Mouse (Mus musculus): ENCODE data around the gene Xkrx. TPM values are rescaled to one million over a fixed set of nuclear protein-coding genes. Genes with fewer than 3 reads are reported as not detected.

Gene Xkrx
- polyA plus RNA-seq, 1 experiment from 2014 or later: 0.48 TPM

DNA sequence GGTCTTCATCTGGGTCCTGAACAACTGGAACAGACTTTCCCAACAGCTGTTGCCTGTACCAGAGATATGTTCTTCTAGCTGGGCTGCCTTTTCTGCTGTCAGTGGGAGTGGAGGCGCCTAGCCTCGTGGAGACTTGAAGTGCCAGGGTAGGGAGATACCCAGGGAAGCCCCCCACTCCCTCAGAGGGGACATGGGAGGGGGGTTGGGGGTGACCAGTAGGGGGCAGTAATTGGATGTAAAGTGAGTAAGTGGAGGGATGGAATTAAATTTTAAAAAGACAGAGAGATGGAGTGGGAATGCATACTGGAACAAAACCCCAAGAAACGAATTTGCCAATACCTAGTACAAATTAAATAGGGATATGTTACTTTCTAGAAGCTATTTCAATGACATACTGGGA lies 28.1 kb downstream of the Xkrx start:
- ATAC-seq (no peak), DNase-seq (ENCODE audit: low spot score) (no peak)
- TF ChIP-seq CTCF (IDR thresholded peaks at IDR 0.05): peak; percentile 18; the same call in 1 of the 2 replicates
- no peak for TF ChIP-seq EP300 (IDR thresholded peaks at IDR 0.05)
- Histone ChIP-seq H3K4me1 (ENCODE audit: insufficient read depth, low read depth, low read length) (no peaks in the 10 kb centered on the region), H3K4me3 (ENCODE audit: low read depth, low read length) (no peak overlapping the region), H3K27me3 (replicated peaks; ENCODE audit: insufficient read depth, low read length) (no peaks in the 10 kb centered on the region), H3K36me3 (ENCODE audit: insufficient read depth, low read length) (no peaks in the 10 kb centered on the region), H3K4me2 (replicated peaks; ENCODE audit: low read depth, low read length) (no peak overlapping the region), H3K27ac (ENCODE audit: low read length) (no peak overlapping the region), H3K9me3 (ENCODE audit: low read length) (no peaks in the 10 kb centered on the region), H3K9ac (replicated peaks; ENCODE audit: low read depth) (no peak overlapping the region)
- WGBS: 48% methylated on average over 3 of the region's 3 CpGs

DNA sequence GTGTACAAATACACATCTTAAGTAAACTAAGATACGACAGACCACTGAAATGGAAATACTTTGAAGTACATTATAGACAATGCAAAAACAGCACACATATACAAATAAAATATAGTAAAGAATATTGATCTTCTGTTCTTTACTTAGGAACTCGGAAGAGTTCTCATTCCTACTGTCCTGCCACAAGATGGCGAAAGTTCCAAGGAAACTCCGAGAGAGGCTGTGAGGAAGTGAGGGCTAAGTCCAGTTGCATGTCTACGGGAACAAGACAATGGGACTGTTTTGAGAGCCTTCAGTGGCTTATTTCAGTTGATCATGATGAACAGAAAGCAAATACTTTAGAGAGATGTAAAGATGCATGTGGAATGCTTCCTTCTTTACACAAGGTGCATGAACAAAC lies 29.6 kb downstream of the Xkrx start:
- H3K27me3 ChIP-seq (replicated peaks; ENCODE audit: insufficient read depth, low read length): no peaks in the 10 kb centered on the region
- DNase-seq (ENCODE audit: low spot score): peak; percentile 48
- ATAC-seq: no peak
- H3K4me1 ChIP-seq (ENCODE audit: insufficient read depth, low read depth, low read length): no peaks in the 10 kb centered on the region
- no peak overlapping the region for H3K4me2 ChIP-seq (replicated peaks; ENCODE audit: low read depth, low read length)
- TF ChIP-seq EP300 (IDR thresholded peaks at IDR 0.05): no peak
- TF ChIP-seq CTCF (IDR thresholded peaks at IDR 0.05): peak; percentile 64
- H3K9me3 ChIP-seq (ENCODE audit: low read length): no peaks in the 10 kb centered on the region
- H3K9ac ChIP-seq (replicated peaks; ENCODE audit: low read depth): no peak overlapping the region
- H3K4me3 ChIP-seq (ENCODE audit: low read depth, low read length): no peak overlapping the region
- WGBS: 20% methylated on average over 5 of the region's 5 CpGs
- no peak overlapping the region for H3K27ac ChIP-seq (ENCODE audit: low read length)
- H3K36me3 ChIP-seq (ENCODE audit: insufficient read depth, low read length): no peaks in the 10 kb centered on the region

DNA sequence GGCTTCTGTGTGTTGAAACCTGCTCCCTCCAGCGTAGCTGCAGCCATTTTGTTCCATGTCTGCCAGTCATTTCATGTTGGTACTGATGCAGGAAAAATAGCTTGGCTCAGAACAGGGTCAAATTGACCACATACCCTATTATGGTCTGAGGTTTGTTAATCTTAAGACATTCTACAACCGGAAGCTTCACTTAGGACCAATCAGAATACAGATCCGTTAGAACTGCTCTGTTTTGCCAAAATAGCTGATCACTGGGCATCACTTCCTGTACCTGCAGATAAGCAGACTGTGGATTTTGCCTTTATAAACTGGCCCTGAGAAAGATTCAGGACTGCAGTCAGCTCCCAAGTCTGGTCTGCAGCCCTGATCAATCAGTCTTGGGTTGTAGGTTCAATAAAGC lies 33.3 kb downstream of the Xkrx start:
- H3K9me3 ChIP-seq (ENCODE audit: low read length): no peaks in the 10 kb centered on the region
- no peak overlapping the region for H3K4me3 ChIP-seq (ENCODE audit: low read depth, low read length)
- ATAC-seq (no peak), DNase-seq (ENCODE audit: low spot score) (no peak)
- no peaks in the 10 kb centered on the region for H3K36me3 ChIP-seq (ENCODE audit: insufficient read depth, low read length)
- no peaks in the 10 kb centered on the region for H3K4me1 ChIP-seq (ENCODE audit: insufficient read depth, low read depth, low read length)
- no peak overlapping the region for H3K4me2 ChIP-seq (replicated peaks; ENCODE audit: low read depth, low read length)
- no peak overlapping the region for H3K9ac ChIP-seq (replicated peaks; ENCODE audit: low read depth)
- WGBS: 71% methylated on average over 3 of the region's 3 CpGs
- H3K27ac ChIP-seq (ENCODE audit: low read length): no peak overlapping the region
- no peak for TF ChIP-seq CTCF (IDR thresholded peaks at IDR 0.05)
- no peak for TF ChIP-seq EP300 (IDR thresholded peaks at IDR 0.05)
- no peaks in the 10 kb centered on the region for H3K27me3 ChIP-seq (replicated peaks; ENCODE audit: insufficient read depth, low read length)

DNA sequence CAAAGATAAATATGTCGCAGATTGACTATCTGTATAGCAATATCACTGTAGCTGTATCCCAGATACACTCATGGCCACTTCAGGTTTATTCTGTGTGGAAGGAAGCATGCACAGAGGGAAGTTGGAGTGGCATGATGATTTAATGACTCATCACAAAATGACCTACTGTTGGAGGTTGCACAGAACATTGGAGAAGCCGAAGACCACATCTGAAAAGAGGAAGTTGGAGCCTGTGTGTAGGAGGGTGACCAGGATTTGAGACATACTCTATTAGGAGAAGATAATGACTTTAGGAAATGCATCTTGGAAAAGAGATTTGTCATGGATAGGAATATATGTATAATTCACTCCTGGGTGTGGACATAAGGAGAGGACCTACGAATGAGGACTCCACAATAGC lies 45.5 kb downstream of the Xkrx start:
- no peaks in the 10 kb centered on the region for H3K36me3 ChIP-seq (ENCODE audit: insufficient read depth, low read length)
- H3K9me3 ChIP-seq (ENCODE audit: low read length): no peaks in the 10 kb centered on the region
- no peak for TF ChIP-seq EP300 (IDR thresholded peaks at IDR 0.05)
- 60% methylated on average over 3 of the region's 3 CpGs for WGBS
- H3K4me3 ChIP-seq (ENCODE audit: low read depth, low read length): no peak overlapping the region
- DNase-seq (ENCODE audit: low spot score) (no peak), ATAC-seq (no peak)
- no peaks in the 10 kb centered on the region for H3K27me3 ChIP-seq (replicated peaks; ENCODE audit: insufficient read depth, low read length)
- no peak overlapping the region for H3K9ac ChIP-seq (replicated peaks; ENCODE audit: low read depth)
- H3K4me1 ChIP-seq (ENCODE audit: insufficient read depth, low read depth, low read length): no peaks in the 10 kb centered on the region
- H3K27ac ChIP-seq (ENCODE audit: low read length): no peak overlapping the region
- no peak overlapping the region for H3K4me2 ChIP-seq (replicated peaks; ENCODE audit: low read depth, low read length)

DNA sequence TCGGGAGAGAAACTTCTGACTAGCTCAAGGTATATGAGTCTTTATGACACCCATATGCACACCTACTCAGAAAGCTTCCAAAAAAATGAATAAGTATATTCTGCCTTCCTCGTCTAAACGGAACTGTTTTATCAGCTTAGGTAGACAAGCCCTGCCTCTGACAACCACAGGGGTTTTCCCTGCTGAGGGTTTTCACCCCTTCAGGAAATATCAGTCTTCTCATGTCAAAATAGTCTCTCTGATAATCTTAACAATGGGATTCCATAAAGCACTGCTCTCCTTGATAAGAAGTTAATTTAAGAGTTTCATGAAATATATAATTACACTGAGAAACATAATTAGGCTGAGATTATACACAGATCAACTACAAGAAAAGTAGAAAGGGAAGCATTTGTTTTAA lies 50.1 kb downstream of the Xkrx start:
- ATAC-seq: no peak
- Histone ChIP-seq H3K27ac (ENCODE audit: low read length) (no peak overlapping the region), H3K4me3 (ENCODE audit: low read depth, low read length) (no peak overlapping the region), H3K4me2 (replicated peaks; ENCODE audit: low read depth, low read length) (no peak overlapping the region), H3K9me3 (ENCODE audit: low read length) (no peaks in the 10 kb centered on the region), H3K36me3 (ENCODE audit: insufficient read depth, low read length) (no peaks in the 10 kb centered on the region), H3K27me3 (replicated peaks; ENCODE audit: insufficient read depth, low read length) (no peaks in the 10 kb centered on the region), H3K4me1 (ENCODE audit: insufficient read depth, low read depth, low read length) (no peaks in the 10 kb centered on the region), H3K9ac (replicated peaks; ENCODE audit: low read depth) (no peak overlapping the region)
- 55% methylated on average over 3 of the region's 3 CpGs for WGBS
- TF ChIP-seq EP300 (IDR thresholded peaks at IDR 0.05) (no peak), CTCF (IDR thresholded peaks at IDR 0.05) (no peak)
- DNase-seq (ENCODE audit: low spot score): no peak

DNA sequence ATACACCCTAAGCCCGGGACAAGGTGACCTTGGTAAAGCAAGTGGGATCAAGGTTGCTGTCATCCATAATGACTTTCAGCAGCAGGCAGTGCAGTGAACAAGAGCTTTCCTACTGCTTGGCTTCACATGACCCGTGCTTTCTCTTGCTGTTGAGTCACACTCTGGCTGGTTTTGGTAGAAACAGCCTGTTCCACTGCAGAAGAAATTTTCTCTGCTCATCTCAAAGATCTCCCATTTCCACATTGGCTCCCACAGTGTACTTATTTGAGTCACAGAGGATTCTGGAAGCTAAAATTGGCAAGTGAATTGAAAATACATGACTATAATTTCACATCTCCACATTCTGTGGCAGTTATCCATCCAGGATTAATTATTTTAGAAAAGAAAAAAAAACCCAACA lies 59.2 kb downstream of the Xkrx start:
- WGBS: 67% methylated on average over 2 of the region's 2 CpGs
- H3K9me3 ChIP-seq (ENCODE audit: low read length): no peaks in the 10 kb centered on the region
- H3K36me3 ChIP-seq (ENCODE audit: insufficient read depth, low read length): no peaks in the 10 kb centered on the region
- H3K27ac ChIP-seq (ENCODE audit: low read length): no peak overlapping the region
- DNase-seq (ENCODE audit: low spot score) (no peak), ATAC-seq (no peak)
- no peak overlapping the region for H3K4me3 ChIP-seq (ENCODE audit: low read depth, low read length)
- H3K4me1 ChIP-seq (ENCODE audit: insufficient read depth, low read depth, low read length): no peaks in the 10 kb centered on the region
- no peak overlapping the region for H3K9ac ChIP-seq (replicated peaks; ENCODE audit: low read depth)
- no peaks in the 10 kb centered on the region for H3K27me3 ChIP-seq (replicated peaks; ENCODE audit: insufficient read depth, low read length)
- no peak overlapping the region for H3K4me2 ChIP-seq (replicated peaks; ENCODE audit: low read depth, low read length)
- TF ChIP-seq CTCF (IDR thresholded peaks at IDR 0.05): no peak
- TF ChIP-seq EP300 (IDR thresholded peaks at IDR 0.05): no peak

Other genes starting within 250 kb of the Xkrx start
- 2.1 and 2.5 TPM in 2 replicates for gene Sytl4, start 180.3 kb downstream of the Xkrx start, polyA plus RNA-seq (2015; fragmentation: Nextera tagmentation; extraction: Ambion mirVana)
- 13.8 and 14.3 TPM in 2 replicates for gene Cstf2, start 102.9 kb downstream of the Xkrx start, polyA plus RNA-seq (2015; fragmentation: Nextera tagmentation; extraction: Ambion mirVana)
- not detected in 2 replicates for gene Arl13a, start 25.4 kb upstream of the Xkrx start, polyA plus RNA-seq (2015; fragmentation: Nextera tagmentation; extraction: Ambion mirVana)
- 0.95 and 1.0 TPM in 2 replicates for gene Nox1, start 59.9 kb upstream of the Xkrx start, polyA plus RNA-seq (2015; fragmentation: Nextera tagmentation; extraction: Ambion mirVana)
- gene Trmt2b, start 114.9 kb upstream of the Xkrx start, polyA plus RNA-seq (2015; fragmentation: Nextera tagmentation; extraction: Ambion mirVana): 9.2 and 10.2 TPM in 2 replicates
- gene Tmem35a, start 133.1 kb upstream of the Xkrx start, polyA plus RNA-seq (2015; fragmentation: Nextera tagmentation; extraction: Ambion mirVana): 1.4 and 1.5 TPM in 2 replicates
- gene Cenpi, start 146.0 kb upstream of the Xkrx start, polyA plus RNA-seq (2015; fragmentation: Nextera tagmentation; extraction: Ambion mirVana): 1.8 and 2.0 TPM in 2 replicates
- 0.06 and 0.17 TPM in 2 replicates for gene Drp2, start 242.5 kb upstream of the Xkrx start, polyA plus RNA-seq (2015; fragmentation: Nextera tagmentation; extraction: Ambion mirVana)

All from lung, postnatal 0 days (tissue).